Mouse (Mus musculus): ENCODE results near the gene Col26a1. TPM values are rescaled to one million over a fixed set of nuclear protein-coding genes. Genes with fewer than 3 reads are reported as not detected.

The Col26a1 gene
- polyA plus RNA-seq, 1 experiment from 2014 or later = 145 TPM

- Histone ChIP-seq H3K27me3 (no peaks in the 10 kb centered on the region), H3K4me1 (replicated peaks) (peaks cover 12% of the 10 kb centered on the region), H3K36me3 (no peaks in the 10 kb centered on the region), H3K4me3 (replicated peaks) (no peak within 1 kb of the TSS), H3K9me3 (no peaks in the 10 kb centered on the region), H3K9ac (replicated peaks) (no peak within 1 kb of the TSS), H3K27ac (no peak within 1 kb of the TSS), H3K4me2 (no peak within 1 kb of the TSS)
- 97% methylated on average over 4 of the region's 4 CpGs for WGBS
- no peak for ATAC-seq (ENCODE audit: insufficient number of reproducible peaks, insufficient read depth, low FRiP score, low TSS enrichment, low read depth)
Observed at GRCm38 (mm10) chr5:136692784-136693183, 190.2 kb downstream of the Col26a1 start, which contains the start of gene Myl10. Gene Myl10, plus strand, starts transcription at chr5:136693146.

Other genes starting within 250 kb of the Col26a1 start
- not detected in 2 replicates for gene Myl10, start 190.1 kb downstream of the Col26a1 start, polyA plus RNA-seq (2016; fragmentation: Nextera tagmentation; extraction: Ambion mirVana)
- gene Ift22, start 24.9 kb upstream of the Col26a1 start, polyA plus RNA-seq (2016; fragmentation: Nextera tagmentation; extraction: Ambion mirVana) = 65.7 and 69.8 TPM in 2 replicates
- gene Fis1, start 70.1 kb upstream of the Col26a1 start, polyA plus RNA-seq (2016; fragmentation: Nextera tagmentation; extraction: Ambion mirVana) = 263 and 269 TPM in 2 replicates
- gene Cldn15, start 83.4 kb upstream of the Col26a1 start, polyA plus RNA-seq (2016; fragmentation: Nextera tagmentation; extraction: Ambion mirVana) = 0.10 and 0.36 TPM in 2 replicates
- 39.5 and 42.3 TPM in 2 replicates for gene Plod3, start 103.8 kb upstream of the Col26a1 start, polyA plus RNA-seq (2016; fragmentation: Nextera tagmentation; extraction: Ambion mirVana)
- gene Znhit1, start 104.8 kb upstream of the Col26a1 start, polyA plus RNA-seq (2016; fragmentation: Nextera tagmentation; extraction: Ambion mirVana) = 109 and 116 TPM in 2 replicates
- 0.09 and 0.25 TPM in 2 replicates for gene Vgf, start 143.2 kb upstream of the Col26a1 start, polyA plus RNA-seq (2016; fragmentation: Nextera tagmentation; extraction: Ambion mirVana)
- gene Ap1s1, start 162.9 kb upstream of the Col26a1 start, polyA plus RNA-seq (2016; fragmentation: Nextera tagmentation; extraction: Ambion mirVana) = 150 and 153 TPM in 2 replicates
- 0.38 and 0.44 TPM in 2 replicates for gene Serpine1, start 189.1 kb upstream of the Col26a1 start, polyA plus RNA-seq (2016; fragmentation: Nextera tagmentation; extraction: Ambion mirVana)
- 6.9 and 8.6 TPM in 2 replicates for gene Trim56, start 233.0 kb upstream of the Col26a1 start, polyA plus RNA-seq (2016; fragmentation: Nextera tagmentation; extraction: Ambion mirVana)

All from limb, embryonic 12.5 days (tissue).